Mouse (Mus musculus): ENCODE measurements around the gene Scin. TPM values are rescaled to one million over a fixed set of nuclear protein-coding genes. Genes with fewer than 3 reads are reported as not detected.
"Not testable (repeated sequence)": the region's sequence is repeated elsewhere in the genome, so short reads cannot be mapped to it uniquely, and the experiment has no call there.

The Scin gene
- total RNA-seq (2015) (1.8 and 2.9 TPM in 2 replicates), total RNA-seq (2017) (3.2 and 4.6 TPM in 2 replicates)

- ATAC-seq (replicated peaks; ENCODE audit: poor library complexity) = peak; percentile 41
These were observed at the start of gene Scin for GRCm38 (mm10) chr12:40133573-40134271. TSS of gene Scin (minus strand) at chr12:40134228.

DNA sequence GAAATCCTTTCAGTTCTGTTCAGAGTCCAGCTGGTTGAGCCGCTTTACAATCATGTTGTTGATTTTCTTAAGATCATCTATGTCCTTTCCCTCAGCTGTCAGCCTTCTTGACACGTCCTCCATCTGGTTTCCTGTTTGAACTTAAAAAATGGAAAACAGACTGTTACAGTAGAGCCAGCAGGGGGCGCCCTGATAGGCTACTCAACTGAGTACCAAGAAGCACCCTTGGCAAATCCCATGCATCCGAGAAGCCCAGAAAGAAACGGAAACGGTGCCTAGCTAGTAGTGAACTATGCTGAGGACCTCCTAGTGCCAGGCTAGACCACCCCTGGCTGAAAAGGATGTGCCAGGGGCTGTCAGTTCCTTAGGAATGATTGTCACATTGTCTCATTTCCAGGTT lies 43.1 kb upstream of the Scin start:
- peak; percentile 86 for ATAC-seq (replicated peaks; ENCODE audit: poor library complexity)

DNA sequence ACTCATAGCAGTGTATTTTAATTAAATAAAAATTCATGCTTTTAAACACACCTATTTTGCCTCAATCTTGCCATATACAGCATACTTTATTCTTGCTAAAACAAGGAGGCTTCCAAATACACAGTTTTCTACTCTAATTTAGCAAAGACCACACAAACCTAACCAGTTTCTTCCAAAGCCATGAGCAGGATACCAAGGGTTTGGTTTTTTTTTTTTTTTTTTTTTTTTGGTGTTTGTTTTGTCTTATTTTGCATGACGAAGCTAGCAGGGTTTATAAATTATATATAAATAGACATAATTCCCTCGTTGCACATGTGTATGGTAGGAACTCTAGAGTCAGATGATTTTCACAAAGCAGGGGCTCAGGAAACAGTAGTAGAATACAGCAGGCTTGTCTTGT lies 42.1 kb upstream of the Scin start:
- no peak for ATAC-seq (replicated peaks; ENCODE audit: poor library complexity)

DNA sequence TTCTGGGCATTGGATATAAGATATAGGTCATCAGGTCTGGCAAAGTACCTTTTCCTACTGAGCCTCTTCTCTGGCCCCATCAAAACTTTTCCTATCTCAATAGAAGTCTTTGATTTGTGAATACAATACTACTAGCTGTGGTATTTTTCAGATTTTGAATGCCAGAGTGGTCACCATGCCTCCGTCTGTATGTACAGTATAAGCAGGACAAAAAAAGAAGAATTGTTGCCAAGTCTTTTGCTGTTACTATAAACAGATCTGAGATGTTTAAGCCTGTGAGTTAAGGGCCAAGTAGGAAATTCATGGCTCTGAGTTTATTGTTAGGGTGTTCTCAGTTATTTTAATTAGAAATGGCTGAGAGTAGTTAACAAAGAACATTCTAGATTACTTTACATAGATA lies 41.1 kb upstream of the Scin start:
- not testable (repeated sequence) for ATAC-seq (replicated peaks; ENCODE audit: poor library complexity)

- peak; percentile 90 for ATAC-seq (replicated peaks; ENCODE audit: poor library complexity)
These were observed 37.6 kb upstream of the Scin start for GRCm38 (mm10) chr12:40171637-40172036.

GRCm38 (mm10) chr12:40169675-40170074 lies 35.6 kb upstream of the Scin start:
- ATAC-seq (replicated peaks; ENCODE audit: poor library complexity) = peak; percentile 57

DNA sequence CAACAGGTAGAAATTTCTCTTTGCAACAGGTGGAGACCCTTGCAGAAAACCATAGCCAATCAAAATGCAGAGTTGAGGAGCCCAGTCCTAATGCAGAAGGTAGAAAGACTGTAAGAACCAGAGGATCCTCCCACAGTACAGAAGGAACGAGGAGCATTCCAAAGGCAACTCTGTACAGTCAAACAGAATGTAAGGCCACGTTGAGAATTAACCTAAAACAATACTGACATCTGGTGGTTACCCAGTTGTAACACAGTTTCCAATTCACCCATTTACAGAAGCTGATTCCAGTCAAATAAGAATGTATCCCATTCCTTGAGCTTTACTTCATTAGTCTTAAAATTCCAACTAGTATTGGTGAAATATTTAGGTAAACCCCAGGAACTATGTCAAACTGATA lies 30.6 kb upstream of the Scin start:
- peak; percentile 98 for ATAC-seq (replicated peaks; ENCODE audit: poor library complexity)

GRCm38 (mm10) chr12:40160777-40161176 lies 26.7 kb upstream of the Scin start:
- ATAC-seq (replicated peaks; ENCODE audit: poor library complexity) = no peak

- peak; percentile 44 for ATAC-seq (replicated peaks; ENCODE audit: poor library complexity)
These were observed 20.2 kb upstream of the Scin start for GRCm38 (mm10) chr12:40154188-40154587.

DNA sequence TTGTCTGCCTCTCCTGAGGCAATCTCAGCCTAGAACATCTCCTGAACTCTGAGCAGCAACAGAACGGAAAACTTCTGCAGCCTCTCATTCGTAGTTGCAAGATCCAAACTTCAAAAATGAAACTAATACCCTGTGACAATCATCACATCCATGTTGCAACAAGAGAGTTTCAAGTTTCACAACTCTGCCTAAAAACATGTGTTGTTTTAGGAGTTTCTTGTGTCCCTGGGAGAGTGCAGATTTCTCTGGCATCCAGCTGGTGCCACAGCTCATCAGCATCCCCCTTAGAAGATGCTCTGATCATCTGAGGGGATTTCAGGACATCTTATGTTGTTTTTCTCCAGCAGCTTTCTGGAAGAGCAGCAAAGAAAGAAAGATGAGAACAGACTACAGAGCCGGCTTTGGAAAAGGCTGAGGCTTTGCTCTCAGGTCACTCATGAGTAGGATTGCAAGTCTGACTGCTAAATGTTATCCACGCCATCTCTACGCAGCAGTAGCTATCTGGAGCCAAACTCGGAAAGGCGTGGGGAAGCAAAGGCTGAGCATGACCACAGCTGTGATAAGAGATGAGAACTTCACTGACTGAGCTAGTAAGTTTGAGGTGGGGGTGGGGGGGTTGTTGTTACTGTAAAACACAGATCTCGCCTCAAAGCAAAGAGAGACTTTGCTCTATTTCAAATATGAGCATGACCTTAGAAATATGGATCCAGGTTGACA lies 18.5 kb upstream of the Scin start:
- ATAC-seq (replicated peaks; ENCODE audit: poor library complexity) = peak; percentile 76

DNA sequence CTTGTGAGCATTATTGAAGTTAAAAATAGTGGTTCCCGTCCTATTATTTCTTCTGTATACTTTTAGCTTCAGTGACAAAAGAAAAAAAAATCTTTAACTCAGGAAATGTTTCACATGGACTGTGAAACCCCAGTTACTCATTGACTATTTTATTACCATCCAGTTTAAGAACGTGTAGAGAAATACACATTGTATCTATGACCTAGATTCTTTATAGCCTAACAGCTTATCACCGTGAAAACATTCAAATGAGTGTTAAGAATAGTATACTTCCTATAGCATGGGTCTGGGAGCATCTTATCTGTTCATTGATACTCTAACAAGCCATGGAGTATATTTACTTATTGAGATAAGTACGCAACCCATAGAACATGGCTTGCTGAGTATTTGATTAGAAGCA lies 13.3 kb upstream of the Scin start:
- no peak for ATAC-seq (replicated peaks; ENCODE audit: poor library complexity)

DNA sequence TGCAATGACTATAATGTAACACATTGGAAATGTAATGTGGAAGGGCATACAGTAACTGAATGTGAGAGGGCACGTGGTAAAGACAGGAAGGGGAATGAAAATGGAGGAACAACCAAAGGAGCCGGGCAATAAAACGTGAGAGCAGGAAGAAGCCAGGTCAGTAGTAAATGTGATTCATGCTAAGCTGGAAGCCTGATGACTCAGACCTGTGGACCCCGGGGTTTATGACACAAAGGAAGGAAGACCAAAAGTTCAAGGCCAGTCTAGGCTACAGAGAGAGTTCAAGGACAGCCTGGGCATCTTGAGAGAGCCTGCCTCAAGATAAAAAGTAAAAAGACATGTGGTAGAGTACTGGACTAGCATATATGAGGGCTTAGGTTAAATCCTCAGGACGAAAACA lies 12.5 kb upstream of the Scin start:
- no peak for ATAC-seq (replicated peaks; ENCODE audit: poor library complexity)

DNA sequence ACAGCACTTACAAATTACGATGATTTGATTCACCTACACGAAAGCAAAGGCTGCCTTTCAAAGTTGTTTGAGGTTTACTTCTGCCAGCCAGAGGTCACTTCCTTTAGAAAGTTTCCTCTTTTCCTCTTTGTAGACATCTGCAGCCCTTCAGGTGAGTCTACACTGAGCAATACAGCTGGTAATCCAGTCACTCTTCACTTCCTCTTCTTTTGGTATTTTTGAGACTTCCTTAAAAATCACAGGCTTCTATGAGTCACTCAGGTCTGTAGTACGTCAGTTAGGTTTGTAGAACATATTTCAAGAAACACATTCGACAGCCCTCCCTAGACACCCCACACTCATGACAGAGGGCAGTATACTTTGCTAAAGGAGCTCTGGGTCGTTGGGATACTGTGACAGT lies 6.7 kb upstream of the Scin start:
- ATAC-seq (replicated peaks; ENCODE audit: poor library complexity) = peak; percentile 91

DNA sequence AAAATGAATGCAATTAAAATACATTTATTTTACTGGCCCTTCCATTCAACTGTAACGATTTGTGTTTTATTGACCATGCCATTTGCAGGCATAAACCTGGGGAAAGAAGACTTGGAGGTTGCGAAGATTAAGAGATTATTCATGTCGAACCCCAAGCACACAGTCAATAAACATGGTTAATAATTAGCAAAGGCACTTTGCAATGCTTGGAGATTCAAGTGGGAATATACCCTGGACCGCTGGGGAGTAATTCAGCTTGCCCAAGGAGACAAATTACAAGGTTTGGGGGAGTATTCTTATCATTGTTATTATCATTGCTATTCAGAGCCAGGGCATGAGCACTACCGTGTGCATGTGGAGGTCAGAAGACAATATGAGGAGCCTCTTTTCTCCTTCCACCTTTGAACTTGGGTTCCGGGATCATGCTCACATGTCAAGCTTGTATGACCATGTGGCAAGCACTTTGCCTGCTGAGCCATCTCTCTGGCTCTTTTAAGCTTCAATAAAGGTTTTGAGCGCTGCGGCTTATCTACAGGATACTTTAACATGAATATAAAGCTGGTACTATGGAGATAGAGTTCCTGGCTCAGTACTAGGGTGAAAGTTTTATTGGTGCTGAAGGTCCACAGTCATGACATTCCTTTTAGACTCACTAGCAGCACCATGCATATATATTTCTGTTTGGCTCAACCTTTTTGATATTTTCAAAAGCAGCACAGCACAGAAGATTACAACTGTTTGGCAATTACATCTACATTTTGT lies 5.6 kb upstream of the Scin start:
- ATAC-seq (replicated peaks; ENCODE audit: poor library complexity) = no peak

DNA sequence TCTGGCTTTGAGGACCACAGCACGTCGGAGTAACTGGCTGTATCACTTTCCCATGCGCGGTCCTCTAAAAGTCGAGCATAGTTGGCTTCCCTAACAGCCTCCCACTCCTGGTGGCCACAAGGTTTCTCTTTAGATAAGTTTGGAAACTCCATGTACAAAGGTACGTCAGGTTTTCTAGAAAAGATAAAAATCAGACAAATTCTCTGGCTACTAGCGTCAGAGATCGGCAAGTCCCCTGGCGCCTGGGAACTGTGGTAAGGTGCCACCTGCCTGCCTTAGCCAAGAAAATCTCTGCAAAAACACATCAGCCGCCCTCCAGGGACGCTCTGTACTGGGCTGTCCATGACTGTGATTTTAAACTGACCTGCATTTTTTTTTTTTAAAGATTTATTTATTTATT lies 501 bp upstream of the Scin start:
- ATAC-seq (replicated peaks; ENCODE audit: poor library complexity) = no peak

DNA sequence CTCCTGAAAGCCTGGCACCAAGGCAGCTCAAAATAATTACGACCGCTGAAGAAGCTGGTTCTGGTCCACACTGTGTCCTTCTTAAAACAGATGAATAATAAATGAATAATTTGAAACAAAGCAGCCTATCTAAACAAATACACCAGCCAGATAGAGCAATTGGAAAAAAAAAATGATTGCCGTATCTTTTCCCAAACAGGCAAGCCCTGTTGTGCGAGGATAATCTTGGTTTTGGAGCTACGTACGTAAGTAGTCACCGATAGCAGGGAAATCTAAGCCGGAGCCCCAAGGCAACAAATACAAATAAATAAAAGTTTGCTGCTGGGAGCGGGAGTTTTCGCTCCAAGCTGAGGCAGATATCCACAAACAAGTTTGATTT lies 845 bp downstream of the Scin start:
- ATAC-seq (replicated peaks; ENCODE audit: poor library complexity) = peak; percentile 66

GRCm38 (mm10) chr12:40118872-40119271 lies 15.2 kb downstream of the Scin start:
- ATAC-seq (replicated peaks; ENCODE audit: poor library complexity) = peak; percentile 60

- ATAC-seq (replicated peaks; ENCODE audit: poor library complexity) = no peak
These were observed 17.0 kb downstream of the Scin start for GRCm38 (mm10) chr12:40117045-40117444.

- no peak for ATAC-seq (replicated peaks; ENCODE audit: poor library complexity)
These were observed 17.8 kb downstream of the Scin start for GRCm38 (mm10) chr12:40116214-40116613.

GRCm38 (mm10) chr12:40114883-40115282 lies 19.1 kb downstream of the Scin start:
- no peak for ATAC-seq (replicated peaks; ENCODE audit: poor library complexity)

GRCm38 (mm10) chr12:40114020-40114419 lies 20.0 kb downstream of the Scin start:
- peak; percentile 61 for ATAC-seq (replicated peaks; ENCODE audit: poor library complexity)

GRCm38 (mm10) chr12:40113605-40114004 lies 20.4 kb downstream of the Scin start:
- ATAC-seq (replicated peaks; ENCODE audit: poor library complexity) = no peak

All from megakaryocyte progenitor cell, adult 5-6 weeks (primary cell).